Mouse (Mus musculus): ENCODE data around the gene Hoxc5.

The Hoxc5 gene

DNA sequence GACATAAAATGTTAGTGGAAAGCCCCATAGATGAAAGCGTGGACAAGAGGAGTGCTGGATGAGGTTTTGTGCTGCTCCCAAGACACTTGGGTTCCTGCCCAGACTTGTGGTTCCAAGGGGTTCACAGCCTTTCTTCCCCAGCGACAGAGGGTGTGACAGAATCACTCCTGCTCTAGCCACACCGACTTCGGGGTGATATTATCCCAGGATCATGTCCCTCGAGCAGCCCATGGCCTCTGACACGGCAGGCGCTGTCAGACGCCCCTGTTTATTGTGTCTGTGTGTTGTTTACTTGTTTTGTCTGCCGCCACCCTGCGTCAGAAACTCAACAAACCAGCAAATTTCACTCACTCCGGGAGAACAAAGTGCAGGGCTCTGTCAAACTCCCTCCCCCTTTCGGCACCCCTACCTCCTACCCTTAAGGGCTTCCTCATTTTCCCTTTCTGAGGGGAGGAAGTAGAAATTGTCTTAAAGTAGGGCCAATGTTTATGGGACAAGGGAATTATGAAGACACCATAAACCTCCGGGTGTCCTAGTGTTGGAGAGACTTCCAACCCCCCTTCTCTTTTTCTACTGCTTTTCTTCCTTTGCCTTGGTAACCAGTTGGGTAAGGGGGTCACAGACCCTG is 35.7 kb downstream of the Hoxc5 start:
- ChIA-PET POLR2A (interaction anchor here in 1 of 4 experiments (0.5 kb wide), 1 partner anchor 18 kb away, joined by 3 read pairs; no protein-coding TSS in a partner anchor), CTCF (interaction anchor here in 1 of 4 experiments (0.6 to 1.1 kb wide), 2 partner anchors 15 to 128 kb away, joined by 3 to 4 read pairs; no protein-coding TSS in a partner anchor)

DNA sequence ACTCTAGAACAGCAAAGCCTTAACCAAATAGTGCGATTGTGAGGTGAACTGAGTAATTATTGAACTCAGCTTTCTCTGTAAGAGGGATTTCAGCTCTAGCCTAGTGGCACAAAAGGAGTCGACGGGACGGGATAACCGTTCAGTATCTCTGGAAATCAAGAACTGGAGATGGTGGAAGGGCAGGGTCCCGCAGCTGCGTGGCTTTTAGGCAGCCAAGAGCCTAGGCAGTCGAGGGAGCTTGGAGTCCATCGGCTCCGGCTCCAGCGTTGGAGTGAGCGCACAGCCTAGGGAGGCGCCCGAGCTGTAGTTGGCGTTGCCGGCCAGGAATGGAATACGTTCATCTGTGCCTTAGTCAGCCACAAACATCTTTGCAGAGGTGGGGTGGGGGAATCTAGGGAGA is 38.1 kb downstream of the Hoxc5 start:
- POLR2A ChIA-PET, result interaction anchor here in 3 of 4 experiments (0.7 to 2.1 kb wide), 13 partner anchors 8 to 1510 kb away, joined by 3 to 7 read pairs (median 4); partner anchors contain the start of gene Hoxc8 (in 2 of the 3)

DNA sequence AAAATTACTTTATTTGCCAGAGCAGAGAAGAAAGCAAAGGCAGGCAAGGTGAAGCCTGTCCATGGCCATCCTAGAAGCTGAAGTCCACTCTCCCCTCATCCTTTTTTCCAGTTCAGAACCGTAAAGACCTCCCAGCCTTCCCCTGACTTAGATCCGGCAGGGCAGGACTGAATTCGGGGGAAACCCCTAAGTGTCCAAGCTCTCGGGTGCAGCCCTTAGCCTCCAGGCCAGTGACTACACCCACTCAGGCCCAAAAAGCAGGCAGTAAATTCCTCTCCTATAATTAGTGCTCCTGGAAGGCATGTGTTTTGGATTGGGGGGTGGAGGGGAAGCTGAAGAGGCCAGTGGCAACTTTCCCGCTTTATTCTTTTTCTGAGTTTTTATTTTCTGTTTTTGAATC is 38.6 kb downstream of the Hoxc5 start:
- ChIA-PET CTCF (interaction anchor here (0.6 to 3.2 kb wide), 12 partner anchors 8 to 172 kb away, joined by 3 to 25 read pairs (median 5); partner anchors contain the start of gene Hoxc10 (in 1 of the 4)), POLR2A (interaction anchor here in 3 of 4 experiments (0.7 to 2.2 kb wide), 10 partner anchors 8 to 1510 kb away, joined by 3 to 6 read pairs (median 4); partner anchors contain the start of gene Hoxc5 (in 1 of the 3))

More for the DNA sequence above, 38.1 kb downstream of the Hoxc5 start:
- CTCF ChIA-PET, result interaction anchor here (0.6 to 3.2 kb wide), 16 partner anchors 9 to 243 kb away, joined by 3 to 14 read pairs (median 4); partner anchors contain the start of gene Hoxc10 (in 1 of the 4)

DNA sequence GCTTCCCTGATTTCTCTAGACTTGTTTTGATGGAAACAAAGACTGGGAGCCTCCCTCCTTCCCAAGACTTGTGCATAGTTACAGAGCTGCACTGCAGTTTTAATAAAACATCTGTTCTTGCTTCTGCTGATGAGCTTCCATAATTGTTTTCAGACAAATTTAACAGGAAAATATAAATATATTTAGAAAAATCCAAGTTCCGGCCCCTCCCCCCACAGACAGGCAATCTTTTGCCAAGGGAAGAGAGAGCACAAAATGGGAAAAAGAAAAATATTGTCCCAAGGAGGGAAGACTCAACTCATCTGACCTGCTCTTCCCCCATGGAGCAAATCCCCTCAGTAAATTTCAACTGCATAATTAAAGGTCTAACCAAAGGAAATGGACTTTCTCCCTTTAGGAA is 39.1 kb downstream of the Hoxc5 start:
- POLR2A ChIA-PET, result interaction anchor here in 2 of 4 experiments (0.7 to 2.2 kb wide), 6 partner anchors 19 to 1511 kb away, joined by 3 to 6 read pairs (median 4); partner anchors contain the start of gene Hoxc5 (in 1 of the 2)

DNA sequence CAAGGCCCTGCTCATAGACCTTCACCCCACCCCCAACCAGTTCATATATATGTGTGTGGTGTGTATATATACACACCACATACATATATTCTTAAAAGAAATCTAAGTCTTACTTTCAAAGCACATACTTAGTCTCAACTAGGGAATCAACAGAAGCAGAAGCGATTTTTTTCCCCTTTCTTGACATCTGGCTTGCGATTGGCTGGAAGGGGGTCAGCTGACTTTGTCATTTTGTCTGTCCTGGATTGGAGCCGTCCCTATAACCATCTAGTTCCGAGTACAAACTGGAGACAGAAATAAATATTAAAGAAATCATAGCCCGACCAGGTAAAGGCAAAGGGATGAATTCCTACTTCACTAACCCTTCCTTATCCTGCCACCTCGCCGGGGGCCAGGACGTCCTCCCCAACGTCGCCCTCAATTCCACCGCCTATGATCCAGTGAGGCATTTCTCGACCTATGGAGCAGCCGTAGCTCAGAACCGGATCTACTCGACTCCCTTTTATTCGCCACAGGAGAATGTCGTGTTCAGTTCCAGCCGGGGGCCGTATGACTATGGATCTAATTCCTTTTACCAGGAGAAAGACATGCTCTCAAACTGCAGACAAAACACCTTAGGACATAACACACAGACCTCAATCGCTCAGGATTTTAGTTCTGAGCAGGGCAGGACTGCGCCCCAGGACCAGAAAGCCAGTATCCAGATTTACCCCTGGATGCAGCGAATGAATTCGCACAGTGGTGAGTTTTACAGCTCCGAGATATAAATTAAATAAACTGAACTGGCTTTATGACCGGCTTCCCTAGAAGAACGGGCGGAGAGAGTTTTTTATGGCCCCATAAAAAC is 42.2 kb downstream of the Hoxc5 start:
- ChIA-PET CTCF (interaction anchor here in 3 of 4 experiments (0.6 to 5.0 kb wide), 11 partner anchors 19 to 628 kb away, joined by 3 to 44 read pairs (median 4); partner anchors contain the start of genes Copz1 (in 1 of the 3) and Hoxc8 (in 1 of the 3)), POLR2A (interaction anchor here (0.9 to 3.2 kb wide), 10 partner anchors 10 to 159 kb away, joined by 3 to 11 read pairs (median 5); partner anchors contain the start of genes Hoxc10 (in 1 of the 4), Hoxc5 (in 1 of the 4) and Hoxc8 (in 1 of the 4))

More for the DNA sequence above, 39.1 kb downstream of the Hoxc5 start:
- CTCF ChIA-PET, result interaction anchor here (0.6 to 3.2 kb wide), 6 partner anchors 9 to 171 kb away, joined by 3 to 25 read pairs (median 8); partner anchors contain the start of gene Hoxc10 (in 1 of the 4)

DNA sequence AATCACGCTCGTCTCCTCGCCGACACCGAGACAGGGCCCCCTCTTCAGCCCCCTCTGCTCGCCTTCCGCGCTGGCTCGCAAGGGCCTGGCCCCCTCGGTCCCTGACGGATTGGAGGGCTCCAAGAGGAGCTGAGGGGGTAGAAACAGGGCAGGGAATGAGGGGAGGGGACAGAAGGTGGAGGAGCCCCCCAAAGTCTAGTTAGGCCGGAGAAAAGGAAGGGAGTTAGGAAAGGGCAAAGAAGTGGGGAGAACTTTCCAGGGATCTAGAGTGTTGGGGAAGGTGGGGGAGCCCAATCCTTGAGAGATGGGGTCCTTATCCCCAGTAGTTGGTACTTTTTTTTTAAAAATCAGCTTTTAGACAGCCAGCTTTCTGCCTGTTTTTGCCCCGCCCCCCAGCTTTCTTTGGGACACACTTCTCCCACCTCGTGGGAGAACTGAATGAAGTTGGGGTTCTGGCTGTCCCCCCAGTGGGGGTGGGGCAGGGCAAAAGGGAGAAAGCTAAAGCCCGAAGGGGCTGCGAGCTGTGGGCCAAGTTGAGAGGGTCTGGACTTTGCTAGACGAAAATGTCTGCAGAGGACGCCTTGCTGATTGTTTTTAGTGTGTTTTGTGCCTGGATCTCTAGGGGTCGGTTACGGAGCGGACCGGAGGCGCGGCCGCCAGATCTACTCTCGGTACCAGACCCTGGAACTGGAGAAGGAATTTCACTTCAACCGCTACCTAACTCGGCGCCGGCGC is 43.0 kb downstream of the Hoxc5 start:
- ChIA-PET POLR2A (interaction anchor here (0.8 to 3.2 kb wide), 12 partner anchors 11 to 229 kb away, joined by 3 to 11 read pairs (median 5); partner anchors contain the start of genes Cbx5 (in 1 of the 4), Hoxc10 (in 1 of the 4), Hoxc5 (in 1 of the 4) and Hoxc8 (in 1 of the 4)), CTCF (interaction anchor here (0.5 to 5.0 kb wide), 16 partner anchors 21 to 629 kb away, joined by 3 to 44 read pairs (median 4); partner anchors contain the start of gene Copz1 (in 1 of the 4))

DNA sequence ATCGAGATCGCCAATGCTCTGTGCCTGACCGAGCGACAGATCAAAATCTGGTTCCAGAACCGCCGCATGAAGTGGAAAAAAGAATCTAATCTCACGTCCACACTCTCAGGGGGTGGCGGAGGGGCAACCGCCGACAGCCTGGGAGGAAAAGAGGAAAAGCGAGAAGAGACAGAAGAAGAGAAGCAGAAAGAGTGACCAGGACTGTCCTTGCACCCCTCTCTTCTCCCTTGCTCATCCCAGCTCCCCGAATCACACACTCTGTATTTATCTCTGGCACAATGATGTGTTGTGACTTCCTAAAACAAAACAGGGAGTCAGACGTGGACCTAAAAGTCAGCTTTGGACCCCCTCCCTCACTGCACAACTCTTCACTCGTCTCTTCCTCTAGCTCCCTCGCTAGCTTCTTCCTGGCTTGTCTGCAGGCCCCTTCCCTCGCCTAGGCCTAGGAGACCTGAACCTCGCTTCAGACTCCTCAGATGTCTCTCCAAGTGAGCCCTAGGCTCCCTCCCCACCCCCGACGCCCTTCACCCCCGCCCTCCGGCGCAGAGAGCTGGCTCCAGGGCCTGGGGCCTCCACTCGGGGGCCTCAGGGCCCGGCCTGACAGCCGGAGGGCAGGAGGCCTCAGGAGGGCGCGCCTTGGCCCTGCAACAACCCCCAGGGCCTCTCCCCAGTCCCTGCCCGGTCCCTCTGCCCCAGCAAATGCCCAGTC is 43.8 kb downstream of the Hoxc5 start:
- ChIA-PET CTCF (interaction anchor here (0.5 to 5.0 kb wide), 19 partner anchors 12 to 304 kb away, joined by 3 to 44 read pairs (median 4); partner anchors contain the start of genes Hoxc10 (in 1 of the 4) and Hoxc5 (in 1 of the 4)), POLR2A (interaction anchor here in 3 of 4 experiments (0.8 to 3.2 kb wide), 12 partner anchors 11 to 228 kb away, joined by 3 to 11 read pairs (median 5); partner anchors contain the start of genes Cbx5 (in 1 of the 3), Hoxc10 (in 1 of the 3) and Hoxc5 (in 1 of the 3))

DNA sequence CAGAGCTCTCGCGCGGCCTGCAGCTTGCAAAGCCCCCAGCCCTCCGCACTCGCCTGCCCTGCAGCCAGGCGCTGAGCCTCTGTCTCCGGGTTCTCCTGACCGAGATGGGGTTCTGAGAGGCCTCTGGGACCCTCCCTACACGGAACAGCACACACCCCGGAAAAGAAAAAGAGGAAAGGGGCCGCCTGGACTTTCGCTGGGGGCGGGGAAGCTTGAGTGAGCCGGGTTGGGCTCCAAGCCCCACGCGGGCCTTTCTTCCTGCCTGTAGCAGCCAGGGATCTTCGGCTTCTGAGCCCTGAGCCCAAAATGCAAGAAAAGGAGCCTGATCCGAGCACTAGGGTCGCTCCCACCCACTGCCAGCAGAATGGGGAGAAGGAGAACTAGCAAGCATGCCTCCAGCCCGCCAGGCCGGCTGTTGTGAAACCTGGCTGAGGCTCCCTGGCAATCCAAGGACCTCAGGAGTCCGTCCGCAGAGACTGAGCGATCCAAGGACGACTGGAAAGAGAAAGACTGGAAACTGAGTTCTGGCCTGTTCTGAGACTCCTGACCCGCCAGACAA is 44.8 kb downstream of the Hoxc5 start:
- ChIA-PET POLR2A (interaction anchor here in 3 of 4 experiments (1.0 to 3.2 kb wide), 9 partner anchors 12 to 227 kb away, joined by 3 to 10 read pairs (median 5); partner anchors contain the start of gene Cbx5 (in 1 of the 3)), CTCF (interaction anchor here (0.5 to 5.0 kb wide), 16 partner anchors 13 to 171 kb away, joined by 3 to 44 read pairs (median 4); partner anchors contain the start of genes Hoxc10 (in 1 of the 4) and Hoxc5 (in 1 of the 4))

DNA sequence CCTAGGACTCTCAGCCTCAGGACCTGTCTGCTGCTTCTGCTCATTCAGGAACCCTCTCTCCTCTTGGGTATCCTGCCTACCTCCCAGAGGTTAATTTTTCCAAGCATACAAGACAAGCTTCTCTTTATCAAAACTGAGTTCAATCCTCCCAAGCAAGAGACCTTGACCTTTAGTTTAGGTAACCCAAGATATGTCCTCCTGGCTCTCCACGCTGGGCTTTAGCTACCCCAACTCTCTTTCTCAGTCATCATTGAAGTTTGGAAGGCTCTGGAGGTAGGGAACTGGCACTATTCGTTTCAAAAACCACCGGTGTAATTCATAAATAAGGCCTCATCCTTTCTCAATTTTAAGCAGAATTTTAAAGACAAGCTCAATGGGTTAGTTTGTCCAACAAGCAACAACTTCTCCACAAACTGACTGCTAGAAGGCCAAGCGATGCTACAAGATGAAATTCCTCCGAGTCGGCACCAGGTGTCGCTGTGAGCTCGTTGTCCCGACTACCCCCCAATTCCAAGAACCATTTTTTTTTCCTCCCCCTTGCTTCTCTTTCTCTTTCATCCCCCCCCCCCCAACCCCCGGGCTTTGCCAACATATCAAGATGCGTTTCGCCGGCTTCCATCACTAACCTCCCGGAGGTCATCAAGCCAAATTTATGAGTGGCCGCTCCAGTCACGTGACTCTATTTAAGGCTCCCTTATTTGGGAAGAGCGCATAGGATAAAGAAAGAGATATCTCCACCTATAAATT is 46.2 kb downstream of the Hoxc5 start:
- CTCF ChIA-PET, result interaction anchor here (0.5 to 5.0 kb wide), 57 partner anchors 8 to 1046 kb away, joined by 3 to 44 read pairs (median 4); partner anchors contain the start of gene Hoxc8 (in 1 of the 4)
- POLR2A ChIA-PET, result interaction anchor here in 3 of 4 experiments (0.6 to 1.9 kb wide), 24 partner anchors 9 to 164 kb away, joined by 3 to 10 read pairs (median 4); partner anchors contain the start of genes Hoxc5 (in 1 of the 3) and Hoxc6 (in 1 of the 3)

DNA sequence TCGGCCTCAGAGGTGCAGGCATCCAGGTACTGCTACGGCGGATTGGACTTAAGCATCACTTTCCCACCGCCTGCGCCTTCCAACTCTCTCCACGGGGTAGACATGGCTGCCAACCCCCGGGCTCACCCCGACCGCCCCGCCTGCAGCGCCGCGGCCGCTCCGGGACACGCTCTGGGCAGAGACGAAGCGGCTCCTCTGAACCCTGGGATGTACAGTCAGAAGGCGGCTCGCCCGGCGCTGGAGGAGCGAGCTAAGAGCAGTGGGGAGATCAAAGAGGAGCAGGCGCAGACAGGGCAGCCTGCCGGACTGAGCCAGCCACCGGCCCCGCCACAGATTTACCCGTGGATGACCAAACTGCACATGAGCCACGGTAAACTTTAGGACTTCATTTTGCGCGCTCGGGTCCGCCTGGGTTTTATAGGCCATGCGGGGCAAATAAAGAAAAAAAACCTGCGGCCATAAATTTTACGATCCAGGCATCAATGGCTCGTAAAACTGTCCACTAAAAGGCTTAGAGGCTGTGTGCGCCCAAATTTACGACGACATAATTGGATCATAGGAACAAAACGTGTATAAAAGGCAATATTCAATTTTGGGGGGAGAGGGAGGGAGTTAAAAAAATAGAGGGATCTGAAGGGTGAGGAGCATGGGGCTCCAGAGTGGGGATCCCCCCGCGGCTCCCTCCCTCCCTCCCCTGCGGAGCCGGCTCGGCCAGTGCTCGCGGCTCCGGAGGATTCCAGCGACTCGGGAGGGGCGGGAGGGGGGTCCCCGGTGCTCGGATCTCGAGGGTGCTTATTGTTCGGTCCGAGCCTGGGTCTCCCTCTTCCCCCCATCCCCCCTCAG is 47.1 kb downstream of the Hoxc5 start:
- POLR2A ChIA-PET, result interaction anchor here in 3 of 4 experiments (0.6 to 1.9 kb wide), 15 partner anchors 10 to 163 kb away, joined by 3 to 10 read pairs (median 5); partner anchors contain the start of gene Hoxc5 (in 1 of the 3)
- CTCF ChIA-PET, result interaction anchor here (0.6 to 5.0 kb wide), 35 partner anchors 9 to 632 kb away, joined by 3 to 44 read pairs (median 5); partner anchors contain the start of genes Hoxc8 (in 2 of the 4), Hoxc10 (in 1 of the 4) and Hoxc5 (in 1 of the 4)

DNA sequence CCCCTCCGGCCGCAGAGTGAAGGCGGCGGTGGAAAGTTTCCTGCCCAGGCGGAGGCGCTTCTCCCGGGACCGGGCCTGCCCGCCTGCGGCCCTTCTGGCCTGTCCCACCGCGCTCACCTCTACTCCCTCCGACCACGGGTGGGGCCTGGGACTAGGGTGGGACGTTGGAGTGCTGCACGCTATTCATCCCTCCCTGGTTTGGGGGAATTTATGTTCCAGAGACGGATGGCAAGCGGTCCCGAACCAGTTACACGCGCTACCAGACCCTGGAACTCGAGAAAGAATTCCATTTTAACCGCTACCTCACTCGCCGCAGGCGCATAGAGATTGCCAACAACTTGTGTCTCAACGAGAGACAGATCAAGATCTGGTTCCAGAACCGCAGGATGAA is 47.8 kb downstream of the Hoxc5 start:
- CTCF ChIA-PET, result interaction anchor here in 2 of 4 experiments (1.0 to 1.3 kb wide), 5 partner anchors 48 to 168 kb away, joined by 3 to 10 read pairs (median 3); partner anchors contain the start of genes Hoxc10 (in 1 of the 2) and Hoxc5 (in 1 of the 2)
- POLR2A ChIA-PET, result interaction anchor here in 2 of 4 experiments (0.6 to 1.2 kb wide), 4 partner anchors 17 to 163 kb away, joined by 3 to 6 read pairs (median 4); no protein-coding TSS in a partner anchor

DNA sequence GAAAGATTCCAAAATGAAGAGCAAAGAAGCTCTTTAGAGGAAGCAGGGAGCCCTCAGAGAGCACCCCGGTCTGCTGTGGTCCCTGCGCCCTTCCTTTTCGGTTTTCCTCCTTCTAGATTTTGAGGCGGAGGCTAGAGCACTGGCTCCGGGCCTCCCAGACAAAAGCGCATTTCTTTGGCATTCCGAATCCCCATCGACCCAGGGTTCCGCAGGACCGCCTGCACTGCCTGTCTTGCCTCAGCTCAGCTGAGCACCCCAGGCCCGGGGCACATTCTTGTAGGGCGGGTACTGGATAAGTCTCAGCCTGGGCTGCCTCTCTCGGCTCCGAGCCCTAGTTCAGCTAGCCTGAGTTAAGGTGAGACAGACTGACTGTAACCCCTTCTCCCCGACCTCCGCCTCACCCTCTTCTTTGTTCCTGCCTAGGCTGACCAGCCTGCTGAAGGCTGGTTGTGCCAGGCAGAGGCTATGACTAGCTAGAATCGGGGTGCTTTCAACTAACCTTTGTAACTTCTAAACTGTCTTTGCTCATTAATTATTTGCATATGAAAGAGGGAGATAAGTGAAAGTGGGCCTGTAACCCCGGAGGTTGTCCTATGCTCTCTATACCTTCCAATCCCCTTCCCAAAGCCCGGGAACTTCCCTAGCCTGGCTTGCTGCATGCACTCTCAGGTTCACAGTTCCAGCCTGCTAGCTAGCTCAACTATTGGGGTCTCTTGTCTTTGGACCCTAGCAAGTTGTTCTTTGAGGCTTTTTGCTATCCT is 48.3 kb downstream of the Hoxc5 start:
- ChIA-PET CTCF (interaction anchor here in 2 of 4 experiments (1.0 to 1.3 kb wide), 5 partner anchors 48 to 167 kb away, joined by 3 to 10 read pairs (median 3); partner anchors contain the start of genes Hoxc10 (in 1 of the 2) and Hoxc5 (in 1 of the 2)), POLR2A (interaction anchor here in 3 of 4 experiments (0.6 to 1.2 kb wide), 6 partner anchors 16 to 163 kb away, joined by 3 to 6 read pairs (median 3); no protein-coding TSS in a partner anchor)

DNA sequence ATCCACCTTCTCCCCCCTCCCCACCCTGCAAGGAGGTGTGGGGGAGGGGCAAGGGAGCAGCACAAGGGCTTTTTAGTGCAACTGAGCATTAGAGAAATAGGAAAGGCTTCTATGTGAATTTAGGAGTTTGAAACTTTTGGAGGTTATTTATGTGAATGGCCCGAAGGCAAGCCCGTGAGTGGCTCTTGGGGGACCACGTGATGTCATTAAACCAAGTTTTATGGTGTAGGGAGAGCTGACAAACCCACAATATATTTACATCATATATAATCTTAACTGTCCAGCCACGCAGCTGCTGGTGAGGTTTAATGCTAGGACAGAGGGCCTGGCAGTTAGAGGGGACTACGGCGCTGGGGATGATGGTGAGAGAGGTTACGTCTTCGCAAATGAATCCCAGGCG is 51.4 kb downstream of the Hoxc5 start, which contains the start of gene Hoxc4:
Gene Hoxc4, plus strand, starts transcription at position 299 of the 400 bp plus-strand sequence.
- POLR2A ChIA-PET, result interaction anchor here in 1 of 4 experiments (0.9 kb wide), 1 partner anchor 20 kb away, joined by 3 read pairs; no protein-coding TSS in a partner anchor
- CTCF ChIA-PET, result interaction anchor here in 1 of 4 experiments (1.1 to 1.3 kb wide), 2 partner anchors 147 to 158 kb away, joined by 3 read pairs; no protein-coding TSS in a partner anchor
